Mouse (Mus musculus): ENCODE measurements at regions not wholly inside any gene's neighbourhood (a gene's known extent, or its start where the extent isn't known, plus 50 kb on each side); places are given as distances from the start of the nearest gene placed in this dataset.

- no peak for DNase-seq (ENCODE audit: low spot score)
Observed at GRCm38 (mm10) chr4:152836080-152836479, 358.4 kb upstream of the Kcnab2 start.

GRCm38 (mm10) chr4:152834421-152835110 is 356.9 kb upstream of the Kcnab2 start:
- no peak for DNase-seq (ENCODE audit: low spot score)

- no peak for DNase-seq (ENCODE audit: low spot score)
Observed at GRCm38 (mm10) chr4:152833411-152834310, 356.0 kb upstream of the Kcnab2 start.

- no peak for DNase-seq (ENCODE audit: low spot score)
Observed at GRCm38 (mm10) chr4:152832757-152833363, 355.2 kb upstream of the Kcnab2 start.

GRCm38 (mm10) chr4:152825185-152825584 is 347.5 kb upstream of the Kcnab2 start:
- no peak for DNase-seq (ENCODE audit: low spot score)

GRCm38 (mm10) chr4:152816139-152816757 is 338.6 kb upstream of the Kcnab2 start:
- no peak for DNase-seq (ENCODE audit: low spot score)

- DNase-seq (ENCODE audit: low spot score): no peak
Observed at GRCm38 (mm10) chr4:152806611-152807010, 328.9 kb upstream of the Kcnab2 start.

- DNase-seq (ENCODE audit: low spot score): no peak
Observed at GRCm38 (mm10) chr4:152799392-152799791, 321.7 kb upstream of the Kcnab2 start.

- no peak for DNase-seq (ENCODE audit: low spot score)
Observed at GRCm38 (mm10) chr4:152788431-152788830, 310.8 kb upstream of the Kcnab2 start.

GRCm38 (mm10) chr4:152784972-152785371 is 307.3 kb upstream of the Kcnab2 start:
- no peak for DNase-seq (ENCODE audit: low spot score)

- DNase-seq (ENCODE audit: low spot score): no peak
Observed at GRCm38 (mm10) chr4:152779526-152779925, 301.9 kb upstream of the Kcnab2 start.

GRCm38 (mm10) chr4:152775801-152776200 is 298.1 kb upstream of the Kcnab2 start:
- no peak for DNase-seq (ENCODE audit: low spot score)

GRCm38 (mm10) chr4:152771386-152771785 is 293.7 kb upstream of the Kcnab2 start:
- DNase-seq (ENCODE audit: low spot score): no peak

- DNase-seq (ENCODE audit: low spot score): no peak
Observed at GRCm38 (mm10) chr4:152767372-152767771, 289.7 kb upstream of the Kcnab2 start.

- DNase-seq (ENCODE audit: low spot score): no peak
Observed at GRCm38 (mm10) chr4:152763116-152763515, 285.4 kb upstream of the Kcnab2 start.

GRCm38 (mm10) chr4:152762576-152762975 is 284.9 kb upstream of the Kcnab2 start:
- DNase-seq (ENCODE audit: low spot score): no peak

GRCm38 (mm10) chr4:152757191-152757590 is 279.5 kb upstream of the Kcnab2 start:
- DNase-seq (ENCODE audit: low spot score): no peak

- DNase-seq (ENCODE audit: low spot score): no peak
Observed at GRCm38 (mm10) chr4:152756535-152756934, 278.9 kb upstream of the Kcnab2 start.

GRCm38 (mm10) chr4:152755756-152756155 is 278.1 kb upstream of the Kcnab2 start:
- no peak for DNase-seq (ENCODE audit: low spot score)

GRCm38 (mm10) chr4:152744366-152744765 is 266.7 kb upstream of the Kcnab2 start:
- no peak for DNase-seq (ENCODE audit: low spot score)

- peak; percentile 9 for DNase-seq (ENCODE audit: low spot score)
Observed at GRCm38 (mm10) chr4:152733017-152733416, 255.3 kb upstream of the Kcnab2 start.

GRCm38 (mm10) chr4:152731988-152732387 is 254.3 kb upstream of the Kcnab2 start:
- peak; percentile 6 for DNase-seq (ENCODE audit: low spot score)
